Mouse (Mus musculus) thymus, adult 2 months (tissue): ENCODE results near the gene 1700001F09Rik.
"Not testable (repeated sequence)": the region's sequence is repeated elsewhere in the genome, so short reads cannot be mapped to it uniquely, and the experiment has no call there.

Experiments
- CTCF ChIP-seq: fragments of 200-500 bp; IDR thresholded peaks from 2 replicates; pipeline ENCODE4 v1.5.1; 2012; ENCODE audit warnings: mild to moderate bottlenecking, control low read depth, low read length, moderate library complexity, borderline replicate concordance; ENCODE audit not compliant: control insufficient read depth, poor library complexity, insufficient read depth; ENCODE audit errors: extremely low read depth
- POLR2A ChIP-seq: fragments of 200-500 bp; IDR thresholded peaks from 2 replicates; pipeline ENCODE4 v1.6.1; 2012; ENCODE audit warnings: mild to moderate bottlenecking, low read length, control low read depth, moderate library complexity; ENCODE audit not compliant: control insufficient read depth, poor library complexity, insufficient read depth; ENCODE audit errors: extremely low read depth

GRCm38 (mm10) chr14:43357496-43357895 lies 9.9 kb upstream of the 1700001F09Rik start:
- not testable (repeated sequence) for TF ChIP-seq CTCF, POLR2A
